Mouse (Mus musculus) MN1 (cell line): Measurements from ENCODE around the gene Otub1.

Experiments
- DNase-seq: peaks from one replicate; pipeline ENCODE4 v3.0.0-alpha.2; 2016; ENCODE audit warnings: low spot score

The Otub1 gene

DNA sequence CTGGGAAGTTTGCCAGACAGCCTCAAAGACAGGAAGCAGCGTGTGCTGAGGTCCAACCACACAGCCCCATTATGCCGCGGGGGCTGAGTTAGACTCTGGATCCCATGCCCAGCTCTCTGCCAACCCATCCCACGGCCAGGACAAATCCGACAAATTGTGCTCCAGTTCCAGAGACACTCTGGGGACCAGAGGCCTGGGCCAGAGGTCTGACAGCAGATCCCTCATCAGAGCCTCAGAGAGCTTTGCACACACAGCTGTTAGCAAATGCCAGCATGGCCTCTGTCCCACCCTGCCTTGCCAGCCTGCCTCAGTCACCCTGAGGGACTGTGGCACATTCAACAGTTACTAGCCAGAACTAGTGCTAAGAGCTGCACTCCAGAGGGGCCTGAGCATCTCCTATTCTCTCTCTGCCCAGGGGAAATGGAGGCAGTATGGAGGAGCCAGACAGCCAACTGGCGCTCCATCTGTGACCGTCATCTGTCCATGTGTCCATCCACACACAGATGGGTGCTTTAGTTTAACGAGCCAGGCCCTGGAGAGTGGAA, 57.5 kb downstream of the Otub1 start:
- DNase-seq = no peak
